Mouse (Mus musculus) layer of hippocampus, adult 11-12 months (tissue): Measurements from ENCODE around the gene Carf.

ENCODE experiments used
- DNase-seq: peaks from one replicate; pipeline ENCODE4 v3.0.0; 2022; ENCODE audit warnings: low spot score

Carf gene

GRCm38 (mm10) chr1:60179932-60180783, 82.1 kb downstream of the Carf start, which contains the start of gene Nbeal1:
Nbeal1 (plus strand) TSS chr1:60180599.
- DNase-seq: peak; percentile 97

- DNase-seq: peak; percentile 29
Observed at GRCm38 (mm10) chr1:60180784-60181221, 82.8 kb downstream of the Carf start.

DNA sequence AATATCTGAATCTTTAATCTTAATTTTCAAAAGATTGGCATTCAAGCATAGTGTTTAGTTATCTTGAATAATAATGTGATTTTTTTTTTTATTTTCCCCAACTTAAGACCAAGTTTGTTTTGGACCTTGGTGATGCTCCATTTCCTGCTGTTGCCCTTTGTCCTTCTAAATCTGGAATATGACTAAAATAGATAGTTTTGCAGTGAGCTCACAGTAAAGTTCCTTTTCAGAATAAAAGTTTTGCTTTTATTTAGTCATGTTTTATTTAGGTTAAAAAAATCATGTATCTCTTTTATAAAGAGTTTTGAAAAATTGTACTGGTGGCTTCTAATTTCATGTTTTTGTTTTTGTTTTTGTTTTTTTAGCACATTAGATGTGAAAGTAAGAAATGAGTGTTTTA, 90.4 kb downstream of the Carf start:
- DNase-seq: no peak

DNA sequence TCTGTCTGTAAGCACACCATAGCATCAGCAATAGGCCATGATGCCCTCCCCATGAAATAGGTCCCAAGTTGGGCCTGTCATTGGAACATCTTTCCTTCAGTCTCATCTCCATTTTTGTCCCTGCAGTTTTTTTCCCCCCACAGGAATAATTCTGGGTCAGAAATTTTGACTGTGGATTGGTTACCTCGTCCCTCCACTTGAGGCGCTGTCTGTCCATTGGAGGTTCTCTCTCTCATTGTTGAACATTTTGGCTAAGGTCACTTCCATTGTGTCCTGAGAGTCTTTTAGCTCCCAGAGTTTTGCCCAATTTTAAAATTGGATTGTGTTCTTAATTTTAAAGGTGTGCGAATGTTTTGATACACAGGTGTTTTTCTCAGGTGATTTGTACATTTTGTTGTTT, 98.8 kb downstream of the Carf start:
- DNase-seq: no peak

- no peak for DNase-seq
Observed at GRCm38 (mm10) chr1:60199006-60199405, 101.0 kb downstream of the Carf start.
